Mouse (Mus musculus): ENCODE measurements around the gene Muc3a.

DNA sequence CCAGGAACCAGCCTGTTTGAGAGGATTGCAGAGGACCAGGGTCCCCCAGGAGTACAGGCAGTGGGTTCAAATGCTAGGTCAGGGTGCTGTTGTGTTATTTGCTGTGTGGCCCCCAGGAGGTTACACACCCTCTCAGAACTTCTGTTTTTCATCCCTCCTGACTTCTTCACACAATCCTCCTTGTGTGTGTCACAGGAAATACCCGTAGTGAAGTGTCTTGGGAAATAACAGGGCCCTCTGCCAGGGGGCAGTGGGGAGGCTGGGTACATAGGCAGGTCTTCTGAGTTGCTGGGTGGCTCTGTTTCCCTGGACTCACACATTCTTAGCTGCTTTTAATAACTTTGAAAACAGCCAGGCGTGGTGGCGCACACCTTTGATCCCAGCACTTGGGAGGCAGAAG is 6.9 kb downstream of the Muc3a start:
- TF ChIP-seq CTCF (IDR thresholded peaks at IDR 0.05; ENCODE audit: low read depth), result no peak
- no peak for TF ChIP-seq EP300 (IDR thresholded peaks at IDR 0.05; ENCODE audit: low read depth)

Data from heart, postnatal 0 days (tissue).